26 mouse cellular contexts compared by ENCODE assay signal in genomic region chr6:128432356-128432915, GRCm38 (mm10). TPM values are rescaled to one million over a fixed set of nuclear protein-coding genes. Genes with fewer than 3 reads are reported as not detected.
DNase-seq lines count a peak whose midpoint lies in the region; ATAC-seq and TF ChIP-seq lines count a peak whose summit lies in the region.
"Had no signal": no experiment of that assay in that cellular context is flagged by ENCODE, and none has a peak within 500 bp of the region (broad histone marks: within the 10 kb centered on the region; RNA-seq: fewer than 3 reads in every experiment).

No protein-coding gene starts in this region.

- DNase-seq in kidney, adult 2 months: peak; percentile 50
- no peak for DNase-seq in kidney, adult 11 months
- peak; percentile 63 for DNase-seq in cerebellum, adult 8-10 months
- DNase-seq in heart, postnatal 36 days: peak; percentile 55 to 60
- no peak for DNase-seq in forebrain, embryonic 14.5 days (ENCODE audit: low spot score)
- DNase-seq in spleen, postnatal 4 days (ENCODE audit: low spot score in 2 of 2): no peak
- DNase-seq: liver, embryonic 13.5 days; spleen, adult 18-20 months had no signal

- TF ChIP-seq CTCF in kidney, adult 2 months (conservative IDR thresholded peaks at IDR 0.05; ENCODE audit: insufficient read depth, insufficient read length, low read depth, low read length): no peak

- H3K4me1 ChIP-seq in kidney, adult 2 months (ENCODE audit: control insufficient read depth, insufficient read depth, low read length): peaks cover 6% of the 10 kb centered on the region; the same call in 1 of the 2 replicates
- H3K4me1 ChIP-seq in forebrain, embryonic 14.5 days (ENCODE audit: control insufficient read depth, insufficient read depth, low read length): peaks cover 7% of the 10 kb centered on the region

- H3K27ac ChIP-seq in kidney, adult 2 months (ENCODE audit: insufficient read depth, low read depth, low read length): no peak overlapping the region
- H3K27ac ChIP-seq in forebrain, embryonic 14.5 days (ENCODE audit: low read depth, low read length): no peak overlapping the region
- H3K27ac ChIP-seq: embryonic facial prominence, embryonic 12.5 days; hindbrain, embryonic 10.5 days; kidney, embryonic 15.5 days; left cerebral cortex, adult 2 months; limb, embryonic 12.5 days; liver, embryonic 13.5 days; lung, embryonic 15.5 days; stomach, embryonic 15.5 days had no signal

- no peaks in the 10 kb centered on the region for H3K27me3 ChIP-seq in kidney, adult 2 months (replicated peaks; ENCODE audit: control insufficient read depth, insufficient read depth, low read length)
- no peaks in the 10 kb centered on the region for H3K27me3 ChIP-seq in forebrain, embryonic 14.5 days (replicated peaks; ENCODE audit: control insufficient read depth, insufficient read depth, low read length)
- H3K27me3 ChIP-seq: embryonic facial prominence, embryonic 12.5 days; kidney, embryonic 15.5 days; limb, embryonic 12.5 days; liver, embryonic 13.5 days; lung, embryonic 15.5 days; stomach, embryonic 15.5 days had no signal

- peaks cover 10% of the 10 kb centered on the region; the same call in 1 of the 2 replicates for H3K36me3 ChIP-seq in kidney, adult 2 months (ENCODE audit: control insufficient read depth, insufficient read depth, low read length)
- peaks cover 84% of the 10 kb centered on the region for H3K36me3 ChIP-seq in forebrain, embryonic 14.5 days (ENCODE audit: control insufficient read depth, insufficient read depth, low read length)

- no peaks in the 10 kb centered on the region for H3K9me3 ChIP-seq in forebrain, embryonic 14.5 days (replicated peaks; ENCODE audit: control insufficient read depth, low read length)
- H3K9me3 ChIP-seq: embryonic facial prominence, embryonic 12.5 days; hindbrain, embryonic 10.5 days; kidney, embryonic 15.5 days; limb, embryonic 12.5 days; liver, embryonic 13.5 days; lung, embryonic 15.5 days; stomach, embryonic 15.5 days had no signal

- peak; percentile 15; the same call in 1 of the 2 replicates for ATAC-seq in cerebellum, adult (ENCODE audit: insufficient number of reproducible peaks, low FRiP score, low TSS enrichment)
- ATAC-seq in forebrain, embryonic 14.5 days: no peak
- ATAC-seq: CD4-positive, CD25-positive, alpha-beta regulatory T cell, adult 4 months; forebrain, embryonic 16.5 days; inflammation-experienced regulatory T-cells, adult 6 months had no signal

- intact Hi-C loops in heart, postnatal 36 days (cut with DNase I): loop anchor here (10.0 kb wide), 1 partner anchor 1102 kb away; the partner anchor contains the start of gene Gabarapl1

- H3K4me3 ChIP-seq in kidney, adult 2 months (ENCODE audit: insufficient read depth, low read depth, low read length): no peak overlapping the region
- H3K4me3 ChIP-seq in forebrain, embryonic 14.5 days (ENCODE audit: low read depth, low read length): no peak overlapping the region
- H3K4me3 ChIP-seq: embryonic facial prominence, embryonic 12.5 days; hindbrain, embryonic 10.5 days; kidney, embryonic 15.5 days; left cerebral cortex, adult 2 months; limb, embryonic 12.5 days; liver, embryonic 13.5 days; lung, embryonic 15.5 days; stomach, embryonic 15.5 days had no signal

- TF ChIP-seq POLR2A in kidney, adult 2 months (IDR thresholded peaks at IDR 0.05; ENCODE audit: low read depth, low read length): no peak

- no peak overlapping the region for H3K9ac ChIP-seq in forebrain, embryonic 14.5 days (ENCODE audit: low read length)
- H3K9ac ChIP-seq: embryonic facial prominence, embryonic 12.5 days; kidney, embryonic 15.5 days; limb, embryonic 12.5 days; liver, embryonic 13.5 days; lung, embryonic 15.5 days; stomach, embryonic 15.5 days had no signal

- 57% methylated on average over 13 of the region's 13 CpGs for WGBS in kidney, adult 2 months
- 77% methylated on average over 13 of the region's 13 CpGs for WGBS in forebrain, embryonic 14.5 days

- no peak overlapping the region for H3K4me2 ChIP-seq in forebrain, embryonic 14.5 days (ENCODE audit: low read length)
- H3K4me2 ChIP-seq: embryonic facial prominence, embryonic 12.5 days; kidney, embryonic 15.5 days; limb, embryonic 12.5 days; liver, embryonic 13.5 days; lung, embryonic 15.5 days; stomach, embryonic 15.5 days had no signal

RNA-seq across cellular contexts. Expression of gene Fkbp4, which starts 6.0 kb away (rescaled TPM):
- 163 and 166 TPM in 2 replicates for polyA plus RNA-seq in kidney, adult 2 months (2012; rRNA removed)
- 100 to 1,000 TPM; 320 to 392 TPM for total RNA-seq in heart, postnatal 36 days (2021)
- 366 and 400 TPM in 2 replicates for polyA plus RNA-seq in forebrain, embryonic 14.5 days (2014; fragmentation: Nextera tagmentation; extraction: Ambion mirVana)

RNA-seq across cellular contexts. Expression of gene Itfg2, which starts 7.7 kb away (rescaled TPM):
- polyA plus RNA-seq in kidney, adult 2 months (2012; rRNA removed): 19.0 and 23.5 TPM in 2 replicates
- total RNA-seq in heart, postnatal 36 days (2021): 10 to 100 TPM; 16.7 to 17.9 TPM
- polyA plus RNA-seq in forebrain, embryonic 14.5 days (2014; fragmentation: Nextera tagmentation; extraction: Ambion mirVana): 28.0 and 32.1 TPM in 2 replicates

RNA-seq across cellular contexts. Expression of gene Nrip2, which starts 33.3 kb away (rescaled TPM):
- 4.9 and 6.5 TPM in 2 replicates for polyA plus RNA-seq in kidney, adult 2 months (2012; rRNA removed)
- 1 to 10 TPM; 1.4 TPM for total RNA-seq in heart, postnatal 36 days (2021)
- polyA plus RNA-seq in forebrain, embryonic 14.5 days (2014; fragmentation: Nextera tagmentation; extraction: Ambion mirVana): 4.7 TPM in 2 replicates

RNA-seq across cellular contexts. Expression of gene Gm44596, which starts 57.1 kb away (rescaled TPM):
- not detected in 2 replicates for polyA plus RNA-seq in kidney, adult 2 months (2012; rRNA removed)
- total RNA-seq in heart, postnatal 36 days (2021): not detected
- polyA plus RNA-seq in forebrain, embryonic 14.5 days (2014; fragmentation: Nextera tagmentation; extraction: Ambion mirVana): not detected in 2 replicates
- total RNA-seq: adrenal gland, adult 18-20 months; left cerebral cortex, adult 2 months; megakaryocyte, adult 5-6 weeks; MEL; midbrain, postnatal 0 days had no signal
- polyA plus RNA-seq: CD4-positive, CD25-positive, alpha-beta regulatory T cell, adult 4 months; embryonic facial prominence, embryonic 12.5 days; forebrain, embryonic 16.5 days; gonadal fat pad, adult 2 months; hindbrain, embryonic 10.5 days; inflammation-experienced regulatory T-cells, adult 6 months; kidney, embryonic 15.5 days; large intestine, adult 2 months; limb, embryonic 12.5 days; liver, embryonic 13.5 days; lung, embryonic 15.5 days; midbrain, postnatal 0 days; stomach, embryonic 15.5 days; thymus, postnatal 0 days had no signal

RNA-seq across cellular contexts. Expression of gene Tex52, which starts 57.2 kb away (rescaled TPM):
- not detected in 2 replicates for polyA plus RNA-seq in kidney, adult 2 months (2012; rRNA removed)
- not detected for total RNA-seq in heart, postnatal 36 days (2021)
- polyA plus RNA-seq in forebrain, embryonic 14.5 days (2014; fragmentation: Nextera tagmentation; extraction: Ambion mirVana): 0.32 and 0.61 TPM in 2 replicates
- total RNA-seq: adrenal gland, adult 18-20 months; MEL had no signal
- polyA plus RNA-seq: CD4-positive, CD25-positive, alpha-beta regulatory T cell, adult 4 months; liver, embryonic 13.5 days had no signal

Comparison
In these comparisons a context has a peak if more than half of its experiments do, and no peak if none do; other contexts are left out.
1. DNase-seq: peak in kidney, adult 2 months (single experiment), cerebellum, adult 8-10 months (single experiment) and heart, postnatal 36 days (2 of 2); none in kidney, adult 11 months (single experiment), forebrain, embryonic 14.5 days (single experiment) and spleen, postnatal 4 days (0 of 2).